Mouse (Mus musculus) forebrain, postnatal 0 days (tissue): ENCODE results near the gene She. TPM values are rescaled to one million over a fixed set of nuclear protein-coding genes. Genes with fewer than 3 reads are reported as not detected.

Experiments used
- ATAC-seq: fragments of 200-750 bp; cut with Nextera tagmentation; 2 replicates; pipeline ENCODE4 v1.8.0; 2017; ENCODE audit warnings: mild to moderate bottlenecking, moderate library complexity
- DNase-seq: peaks from one replicate; pipeline ENCODE4 v3.0.0-alpha.2; 2015
- H3K27ac ChIP-seq: fragments of 300-500 bp; sonication (generic); 2 replicates; pipeline ENCODE4 v1.5.1; 2014; ENCODE audit warnings: low read depth, mild to moderate bottlenecking, antibody characterized with exemption, low read length, moderate library complexity, mixed read lengths
- H3K27me3 ChIP-seq: fragments of 300-500 bp; sonication (generic); 2 replicates; pipeline ENCODE4 v1.6.1; 2014; ENCODE audit warnings: mild to moderate bottlenecking, low read length, mixed read lengths; ENCODE audit not compliant: insufficient read depth
- H3K36me3 ChIP-seq: fragments of 300-500 bp; sonication (generic); 2 replicates; pipeline ENCODE4 v1.6.1; 2014; ENCODE audit warnings: mild to moderate bottlenecking, moderate library complexity; ENCODE audit not compliant: insufficient read depth
- H3K4me1 ChIP-seq: fragments of 300-500 bp; sonication (generic); 2 replicates; pipeline ENCODE4 v1.6.1; 2014; ENCODE audit warnings: antibody characterized with exemption; ENCODE audit not compliant: insufficient read depth
- H3K4me2 ChIP-seq: fragments of 300-500 bp; sonication (generic); 2 replicates; pipeline ENCODE4 v1.6.1; 2014; ENCODE audit warnings: low read depth, mild to moderate bottlenecking, moderate library complexity
- H3K4me3 ChIP-seq: fragments of 300-500 bp; sonication (generic); 2 replicates; pipeline ENCODE4 v1.5.1; 2014; ENCODE audit warnings: low read depth, low read length, mixed read lengths
- H3K9ac ChIP-seq: fragments of 300-500 bp; sonication (generic); 2 replicates; pipeline ENCODE4 v1.6.1; 2014; ENCODE audit warnings: mild to moderate bottlenecking
- H3K9me3 ChIP-seq: fragments of 300-500 bp; sonication (generic); 2 replicates; pipeline ENCODE4 v1.6.1; 2016; ENCODE audit warnings: low read length
- CTCF ChIP-seq: sonication (generic); IDR thresholded peaks from 2 replicates; pipeline ENCODE4 v1.5.1; 2016; ENCODE audit warnings: antibody characterized with exemption, control low read depth, low read depth
- WGBS: fragments of 180-500 bp; shearing (Covaris S2); extraction: QIAGEN DNeasy Blood & Tissue Kit; methylation state at CpG from one replicate; pipeline ENCODE4 v1.1.7; 2014; 5-methylcytosine and 5-hydroxymethylcytosine counted together
- polyA plus RNA-seq: library from polyadenylated mRNA; unstranded; fragments of >200 nt; fragmentation: Nextera tagmentation; extraction: Ambion mirVana; gene quantifications from 2 replicates; pipeline ENCODE4 v1.2.1, GENCODE M21; 2015
- total RNA-seq: library from RNA; depleted of rRNA; stranded (reverse); fragments of >200 nt; gene quantifications from 2 replicates; pipeline ENCODE4 v1.2.3, GENCODE M21; 2014

The She gene
- total and polyA plus RNA-seq, 2 experiments from 2014 or later: 0.86 to 2.1 TPM

- no peak overlapping the region for H3K4me3 ChIP-seq
- 90% methylated on average over 5 of the region's 5 CpGs for WGBS
- no peak for TF ChIP-seq CTCF
- no peak for ATAC-seq
- no peak for DNase-seq
- H3K9ac ChIP-seq: no peak overlapping the region
- H3K36me3 ChIP-seq: no peaks in the 10 kb centered on the region
- H3K27me3 ChIP-seq: no peaks in the 10 kb centered on the region
- H3K4me1 ChIP-seq: no peaks in the 10 kb centered on the region
- H3K9me3 ChIP-seq: no peaks in the 10 kb centered on the region
- no peak overlapping the region for H3K27ac ChIP-seq
- H3K4me2 ChIP-seq: no peak overlapping the region
These were observed 42.9 kb downstream of the She start for GRCm38 (mm10) chr3:89874076-89874475.

DNA sequence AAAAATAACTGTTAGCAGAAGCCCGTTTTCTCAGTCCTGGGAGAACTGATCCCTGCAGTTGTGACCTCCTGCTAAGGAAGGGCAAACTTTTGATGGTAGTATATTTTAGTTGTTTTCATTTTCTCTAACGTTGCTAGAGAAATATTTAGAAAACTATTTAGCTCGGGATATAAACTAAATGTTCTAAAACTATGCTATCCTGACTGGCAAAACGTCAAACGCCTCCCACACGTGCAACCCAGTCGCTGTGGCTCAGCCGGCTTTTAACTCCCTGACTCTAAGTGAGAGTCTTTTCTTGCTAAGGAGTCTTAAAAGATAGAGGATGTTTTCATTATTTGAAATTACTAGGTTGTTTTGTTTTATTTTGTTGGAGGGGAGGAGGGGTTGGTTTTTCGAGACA lies 43.9 kb downstream of the She start:
- Histone ChIP-seq H3K9ac (no peak overlapping the region), H3K9me3 (no peaks in the 10 kb centered on the region), H3K27ac (no peak overlapping the region), H3K36me3 (no peaks in the 10 kb centered on the region), H3K4me2 (no peak overlapping the region), H3K27me3 (no peaks in the 10 kb centered on the region), H3K4me1 (no peaks in the 10 kb centered on the region), H3K4me3 (no peak overlapping the region)
- ATAC-seq (no peak), DNase-seq (no peak)
- no peak for TF ChIP-seq CTCF
- WGBS: 83% methylated on average over 9 of the region's 9 CpGs

GRCm38 (mm10) chr3:89875781-89876180 lies 44.6 kb downstream of the She start:
- ATAC-seq (no peak), DNase-seq (no peak)
- no peaks in the 10 kb centered on the region for H3K27me3 ChIP-seq
- no peak overlapping the region for H3K27ac ChIP-seq
- H3K9me3 ChIP-seq: no peaks in the 10 kb centered on the region
- no peak overlapping the region for H3K9ac ChIP-seq
- H3K4me3 ChIP-seq: no peak overlapping the region
- H3K4me1 ChIP-seq: no peaks in the 10 kb centered on the region
- H3K4me2 ChIP-seq: no peak overlapping the region
- TF ChIP-seq CTCF: no peak
- no peaks in the 10 kb centered on the region for H3K36me3 ChIP-seq
- 74% methylated on average over 8 of the region's 8 CpGs for WGBS

DNA sequence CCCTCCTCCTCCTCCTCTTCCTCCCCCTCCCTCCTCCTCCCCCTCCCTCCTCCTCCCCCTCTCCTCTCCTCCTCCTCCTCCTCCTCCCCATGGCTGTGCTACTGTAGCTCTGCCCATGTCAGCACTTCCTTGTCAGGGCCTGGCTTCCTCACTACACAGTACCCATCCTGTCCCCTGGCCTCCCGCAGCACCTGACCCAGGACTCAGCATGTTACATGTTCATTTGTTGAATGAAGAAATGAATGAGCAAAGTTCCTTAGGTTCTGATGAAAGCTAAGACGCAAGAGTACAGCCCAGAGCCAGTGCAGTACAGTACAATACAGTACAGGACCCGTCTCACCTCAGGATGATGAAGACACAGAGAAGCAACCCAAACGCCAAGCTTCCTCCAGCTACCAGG lies 45.3 kb downstream of the She start:
- no peak for ATAC-seq
- Histone ChIP-seq H3K9me3 (no peaks in the 10 kb centered on the region), H3K27ac (no peak overlapping the region), H3K4me3 (no peak overlapping the region), H3K27me3 (no peaks in the 10 kb centered on the region), H3K9ac (no peak overlapping the region), H3K4me2 (no peak overlapping the region), H3K36me3 (no peaks in the 10 kb centered on the region), H3K4me1 (no peaks in the 10 kb centered on the region)
- TF ChIP-seq CTCF: no peak
- no peak for DNase-seq
- WGBS: 74% methylated on average over 4 of the region's 4 CpGs

DNA sequence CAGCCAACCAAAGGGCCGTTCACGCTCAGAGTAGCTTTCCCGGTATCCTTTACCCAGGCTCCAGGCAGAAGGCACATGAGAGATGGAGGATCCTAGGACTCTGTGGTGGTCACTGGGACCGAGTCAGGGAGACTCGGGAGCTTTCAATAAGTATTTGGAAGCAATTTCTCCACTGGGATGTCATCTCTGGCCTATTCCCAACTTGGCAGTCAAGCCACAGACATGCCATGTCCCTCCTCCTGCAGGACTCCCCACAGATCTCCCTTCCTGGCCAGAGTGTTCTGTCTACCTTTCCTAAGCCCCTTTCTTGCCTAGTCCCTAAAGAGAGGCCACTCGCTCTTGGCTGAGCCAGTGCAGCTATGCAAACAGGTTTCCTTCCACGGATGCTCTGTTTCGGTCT lies 46.0 kb downstream of the She start:
- WGBS: 72% methylated on average over 8 of the region's 8 CpGs
- no peaks in the 10 kb centered on the region for H3K36me3 ChIP-seq
- TF ChIP-seq CTCF: no peak
- DNase-seq: no peak
- no peak overlapping the region for H3K9ac ChIP-seq
- H3K27ac ChIP-seq: no peak overlapping the region
- no peaks in the 10 kb centered on the region for H3K9me3 ChIP-seq
- H3K4me2 ChIP-seq: no peak overlapping the region
- H3K4me3 ChIP-seq: no peak overlapping the region
- ATAC-seq: no peak
- no peaks in the 10 kb centered on the region for H3K4me1 ChIP-seq
- H3K27me3 ChIP-seq: no peaks in the 10 kb centered on the region

DNA sequence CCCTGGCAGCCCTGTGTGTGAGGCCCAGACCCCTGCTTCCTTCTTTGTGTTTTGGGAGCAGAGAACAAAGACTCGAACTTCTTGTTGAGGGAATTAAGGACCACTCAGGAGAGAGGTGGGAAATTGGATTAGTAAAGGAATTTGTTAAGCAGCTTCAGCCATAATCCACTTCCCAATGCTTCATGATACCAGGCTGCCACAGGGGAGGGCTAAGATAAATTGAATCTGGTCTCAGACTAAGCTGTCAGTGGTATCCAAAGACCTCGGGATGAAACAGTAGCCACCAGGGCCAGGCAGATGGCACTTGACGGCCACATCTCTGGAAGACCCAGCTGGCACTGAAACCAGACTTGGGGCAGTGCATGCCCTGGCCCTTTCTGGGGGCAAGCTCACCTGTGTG lies 47.3 kb downstream of the She start:
- H3K4me1 ChIP-seq: no peaks in the 10 kb centered on the region
- no peak overlapping the region for H3K4me3 ChIP-seq
- H3K4me2 ChIP-seq: no peak overlapping the region
- no peak overlapping the region for H3K9ac ChIP-seq
- H3K27ac ChIP-seq: no peak overlapping the region
- DNase-seq (no peak), ATAC-seq (no peak)
- TF ChIP-seq CTCF: no peak
- H3K27me3 ChIP-seq: no peaks in the 10 kb centered on the region
- WGBS: 5% methylated on average over 3 of the region's 3 CpGs
- H3K9me3 ChIP-seq: no peaks in the 10 kb centered on the region
- no peaks in the 10 kb centered on the region for H3K36me3 ChIP-seq

- Histone ChIP-seq H3K4me3 (no peak overlapping the region), H3K4me2 (no peak overlapping the region), H3K27me3 (no peaks in the 10 kb centered on the region), H3K27ac (no peak overlapping the region), H3K9me3 (no peaks in the 10 kb centered on the region), H3K4me1 (no peaks in the 10 kb centered on the region), H3K9ac (no peak overlapping the region), H3K36me3 (no peaks in the 10 kb centered on the region)
- 65% methylated on average over 3 of the region's 3 CpGs for whole genome bisulfite sequencing
- no peak for TF ChIP-seq CTCF
- no peak for DNase-seq
- no peak for ATAC-seq
These were observed 48.2 kb downstream of the She start for GRCm38 (mm10) chr3:89879326-89879725.
